Mouse (Mus musculus) 3134 (cell line): ENCODE measurements around the gene Akap11.
"Not testable (repeated sequence)": the region's sequence is repeated elsewhere in the genome, so short reads cannot be mapped to it uniquely, and the experiment has no call there.

Experiments
- DNase-seq: peaks from one replicate; pipeline ENCODE4 v3.0.0-alpha.2; 2011; ENCODE audit warnings: low spot score; ENCODE audit not compliant: insufficient read length; ENCODE audit errors: extremely low read depth

Akap11 gene

GRCm38 (mm10) chr14:78536281-78537165, at the start of gene Akap11:
TSS of gene Akap11 (minus strand) at chr14:78536808.
- DNase-seq = peak; percentile 89

- DNase-seq = no peak
Observed at GRCm38 (mm10) chr14:78584222-78584621, 47.6 kb upstream of the Akap11 start.

- DNase-seq = no peak
Observed at GRCm38 (mm10) chr14:78583168-78583567, 46.6 kb upstream of the Akap11 start.

- no peak for DNase-seq
Observed at GRCm38 (mm10) chr14:78575899-78576298, 39.3 kb upstream of the Akap11 start.

- DNase-seq = no peak
Observed at GRCm38 (mm10) chr14:78568410-78568809, 31.8 kb upstream of the Akap11 start.

- DNase-seq = no peak
Observed at GRCm38 (mm10) chr14:78566431-78566830, 29.8 kb upstream of the Akap11 start.

- DNase-seq = no peak
Observed at GRCm38 (mm10) chr14:78564292-78564691, 27.7 kb upstream of the Akap11 start.

GRCm38 (mm10) chr14:78563211-78563610, 26.6 kb upstream of the Akap11 start:
- DNase-seq = no peak

GRCm38 (mm10) chr14:78562121-78562520, 25.5 kb upstream of the Akap11 start:
- DNase-seq = no peak

- DNase-seq = no peak
Observed at GRCm38 (mm10) chr14:78559042-78559441, 22.4 kb upstream of the Akap11 start.

GRCm38 (mm10) chr14:78554830-78555229, 18.2 kb upstream of the Akap11 start:
- not testable (repeated sequence) for DNase-seq

GRCm38 (mm10) chr14:78553661-78554060, 17.1 kb upstream of the Akap11 start:
- no peak for DNase-seq

GRCm38 (mm10) chr14:78548807-78549206, 12.2 kb upstream of the Akap11 start:
- DNase-seq = no peak

- DNase-seq = no peak
Observed at GRCm38 (mm10) chr14:78541319-78541718, 4.7 kb upstream of the Akap11 start.

GRCm38 (mm10) chr14:78539821-78540220, 3.2 kb upstream of the Akap11 start:
- DNase-seq = no peak

- DNase-seq = no peak
Observed at GRCm38 (mm10) chr14:78538572-78539320, 2.1 kb upstream of the Akap11 start.

GRCm38 (mm10) chr14:78537551-78537950, 943 bp upstream of the Akap11 start:
- no peak for DNase-seq

- no peak for DNase-seq
Observed at GRCm38 (mm10) chr14:78535366-78535765, 1.2 kb downstream of the Akap11 start.

GRCm38 (mm10) chr14:78534651-78535050, 2.0 kb downstream of the Akap11 start:
- no peak for DNase-seq

GRCm38 (mm10) chr14:78533701-78534100, 2.9 kb downstream of the Akap11 start:
- DNase-seq = no peak

GRCm38 (mm10) chr14:78532345-78532744, 4.3 kb downstream of the Akap11 start:
- DNase-seq = no peak

GRCm38 (mm10) chr14:78530256-78530655, 6.4 kb downstream of the Akap11 start:
- DNase-seq = no peak
